Mouse (Mus musculus) yolk sac, embryonic 10.5 days (tissue): ENCODE data around the gene Slc41a1.
"Not testable (repeated sequence)": the region's sequence is repeated elsewhere in the genome, so short reads cannot be mapped to it uniquely, and the experiment has no call there.

Source experiments
- DNase-seq: peaks from one replicate; pipeline ENCODE4 v3.0.0-alpha.2; 2017; ENCODE audit warnings: low spot score

The Slc41a1 gene

GRCm38 (mm10) chr1:131827207-131827786, at the start of gene Slc41a1:
Slc41a1 (plus strand) TSS chr1:131827493.
- DNase-seq, result no peak

GRCm38 (mm10) chr1:131794591-131794990, 32.7 kb upstream of the Slc41a1 start:
- DNase-seq, result no peak

- no peak for DNase-seq
Measured at GRCm38 (mm10) chr1:131795171-131795570, 32.1 kb upstream of the Slc41a1 start.

GRCm38 (mm10) chr1:131797202-131797909, 29.9 kb upstream of the Slc41a1 start, which contains the start of gene Pm20d1:
Pm20d1 (plus strand) TSS chr1:131797381.
- DNase-seq, result peak; percentile 68

- DNase-seq, result no peak
Measured at GRCm38 (mm10) chr1:131800001-131800400, 27.3 kb upstream of the Slc41a1 start.

- DNase-seq, result no peak
Measured at GRCm38 (mm10) chr1:131801071-131801470, 26.2 kb upstream of the Slc41a1 start.

GRCm38 (mm10) chr1:131802652-131803051, 24.6 kb upstream of the Slc41a1 start:
- no peak for DNase-seq

GRCm38 (mm10) chr1:131804166-131804565, 23.1 kb upstream of the Slc41a1 start:
- no peak for DNase-seq

GRCm38 (mm10) chr1:131808986-131809385, 18.3 kb upstream of the Slc41a1 start:
- DNase-seq, result no peak

- DNase-seq, result no peak
Measured at GRCm38 (mm10) chr1:131809651-131810050, 17.6 kb upstream of the Slc41a1 start.

- DNase-seq, result no peak
Measured at GRCm38 (mm10) chr1:131811393-131811792, 15.9 kb upstream of the Slc41a1 start.

- DNase-seq, result no peak
Measured at GRCm38 (mm10) chr1:131812006-131812405, 15.3 kb upstream of the Slc41a1 start.

- DNase-seq, result no peak
Measured at GRCm38 (mm10) chr1:131812631-131813295, 14.5 kb upstream of the Slc41a1 start.

- DNase-seq, result no peak
Measured at GRCm38 (mm10) chr1:131813731-131814130, 13.6 kb upstream of the Slc41a1 start.

- DNase-seq, result no peak
Measured at GRCm38 (mm10) chr1:131814191-131814590, 13.1 kb upstream of the Slc41a1 start.

GRCm38 (mm10) chr1:131816886-131817285, 10.4 kb upstream of the Slc41a1 start:
- DNase-seq, result no peak

- DNase-seq, result not testable (repeated sequence)
Measured at GRCm38 (mm10) chr1:131820353-131820752, 6.9 kb upstream of the Slc41a1 start.

GRCm38 (mm10) chr1:131820887-131821328, 6.4 kb upstream of the Slc41a1 start:
- DNase-seq, result no peak

- DNase-seq, result no peak
Measured at GRCm38 (mm10) chr1:131822292-131822691, 5.0 kb upstream of the Slc41a1 start.

- DNase-seq, result no peak
Measured at GRCm38 (mm10) chr1:131822856-131823492, 4.3 kb upstream of the Slc41a1 start.

- DNase-seq, result no peak
Measured at GRCm38 (mm10) chr1:131823563-131823962, 3.7 kb upstream of the Slc41a1 start.

- DNase-seq, result no peak
Measured at GRCm38 (mm10) chr1:131824528-131825181, 2.6 kb upstream of the Slc41a1 start.
